Mouse (Mus musculus): Measurements from ENCODE around the gene Cdhr2. TPM values are rescaled to one million over a fixed set of nuclear protein-coding genes. Genes with fewer than 3 reads are reported as not detected.
A peak's percentile ranks its signal among the peaks of the same experiment; 100 is the strongest.

Cdhr2 gene
- polyA plus RNA-seq, 1 experiment from 2014 or later: 3.1 TPM

- peaks cover 38% of the 10 kb centered on the region for H3K36me3 ChIP-seq (ENCODE audit: control insufficient read depth, insufficient read depth, low read length)
- WGBS: 84% methylated on average over 3 of the region's 3 CpGs
- ATAC-seq (ENCODE audit: low FRiP score, low TSS enrichment) (no peak), DNase-seq (ENCODE audit: low spot score) (no peak)
- H3K9ac ChIP-seq (ENCODE audit: low read length): no peak overlapping the region
- H3K4me1 ChIP-seq (replicated peaks; ENCODE audit: control insufficient read depth, insufficient read depth): peaks cover 7% of the 10 kb centered on the region; the same call in 1 of the 2 replicates
- H3K4me2 ChIP-seq (replicated peaks; ENCODE audit: low read depth): no peak overlapping the region
- H3K27me3 ChIP-seq (ENCODE audit: control insufficient read depth, insufficient read depth, low read length): no peaks in the 10 kb centered on the region
- no peaks in the 10 kb centered on the region for H3K9me3 ChIP-seq (ENCODE audit: control insufficient read depth, low read length)
- no peak overlapping the region for H3K4me3 ChIP-seq (ENCODE audit: low read depth, low read length)
- TF ChIP-seq CTCF (IDR thresholded peaks at IDR 0.05; ENCODE audit: low read depth): no peak
- TF ChIP-seq EP300 (optimal IDR thresholded peaks at IDR 0.05): no peak
- H3K27ac ChIP-seq (replicated peaks): no peak overlapping the region
Measured at GRCm38 (mm10) chr13:54684140-54684896, 16.9 kb upstream of the Cdhr2 start.

GRCm38 (mm10) chr13:54685174-54685573 lies 16.1 kb upstream of the Cdhr2 start:
- Histone ChIP-seq H3K4me2 (replicated peaks; ENCODE audit: low read depth) (no peak overlapping the region), H3K9ac (ENCODE audit: low read length) (no peak overlapping the region), H3K36me3 (ENCODE audit: control insufficient read depth, insufficient read depth, low read length) (peaks cover 35% of the 10 kb centered on the region), H3K4me3 (ENCODE audit: low read depth, low read length) (no peak overlapping the region), H3K27me3 (ENCODE audit: control insufficient read depth, insufficient read depth, low read length) (no peaks in the 10 kb centered on the region), H3K9me3 (ENCODE audit: control insufficient read depth, low read length) (no peaks in the 10 kb centered on the region), H3K27ac (replicated peaks) (no peak overlapping the region), H3K4me1 (replicated peaks; ENCODE audit: control insufficient read depth, insufficient read depth) (peaks cover 7% of the 10 kb centered on the region; the same call in 1 of the 2 replicates)
- DNase-seq (ENCODE audit: low spot score) (peak; percentile 59), ATAC-seq (ENCODE audit: low FRiP score, low TSS enrichment) (no peak)
- WGBS: 40% methylated on average over 2 of the region's 2 CpGs
- TF ChIP-seq CTCF (IDR thresholded peaks at IDR 0.05; ENCODE audit: low read depth): peak; percentile 74
- TF ChIP-seq EP300 (optimal IDR thresholded peaks at IDR 0.05): no peak

- 5% methylated on average over 19 of the region's 19 CpGs for WGBS
- peak overlapping the region; percentile 96 for H3K9ac ChIP-seq (ENCODE audit: low read length)
- H3K9me3 ChIP-seq (ENCODE audit: control insufficient read depth, low read length): no peaks in the 10 kb centered on the region
- no peaks in the 10 kb centered on the region for H3K27me3 ChIP-seq (ENCODE audit: control insufficient read depth, insufficient read depth, low read length)
- H3K4me3 ChIP-seq (ENCODE audit: low read depth, low read length): peak overlapping the region; percentile 98
- peak overlapping the region; percentile 99 for H3K27ac ChIP-seq (replicated peaks)
- H3K36me3 ChIP-seq (ENCODE audit: control insufficient read depth, insufficient read depth, low read length): peaks cover 25% of the 10 kb centered on the region
- peak; percentile 48 for DNase-seq (ENCODE audit: low spot score)
- TF ChIP-seq EP300 (optimal IDR thresholded peaks at IDR 0.05) (no peak), CTCF (IDR thresholded peaks at IDR 0.05; ENCODE audit: low read depth) (no peak)
- peaks cover 7% of the 10 kb centered on the region; the same call in 1 of the 2 replicates for H3K4me1 ChIP-seq (replicated peaks; ENCODE audit: control insufficient read depth, insufficient read depth)
- ATAC-seq (ENCODE audit: low FRiP score, low TSS enrichment): no peak
- H3K4me2 ChIP-seq (replicated peaks; ENCODE audit: low read depth): peak overlapping the region; percentile 88
Measured at GRCm38 (mm10) chr13:54686139-54687053, 14.9 kb upstream of the Cdhr2 start.

GRCm38 (mm10) chr13:54687096-54687495 lies 14.2 kb upstream of the Cdhr2 start:
- Histone ChIP-seq H3K9me3 (ENCODE audit: control insufficient read depth, low read length) (no peaks in the 10 kb centered on the region), H3K9ac (ENCODE audit: low read length) (peak overlapping the region; percentile 96), H3K4me2 (replicated peaks; ENCODE audit: low read depth) (peak overlapping the region; percentile 88), H3K4me1 (replicated peaks; ENCODE audit: control insufficient read depth, insufficient read depth) (peaks cover 10% of the 10 kb centered on the region; the same call in 1 of the 2 replicates), H3K27me3 (ENCODE audit: control insufficient read depth, insufficient read depth, low read length) (no peaks in the 10 kb centered on the region), H3K36me3 (ENCODE audit: control insufficient read depth, insufficient read depth, low read length) (peaks cover 18% of the 10 kb centered on the region), H3K4me3 (ENCODE audit: low read depth, low read length) (peak overlapping the region; percentile 98), H3K27ac (replicated peaks) (peak overlapping the region; percentile 99)
- TF ChIP-seq CTCF (IDR thresholded peaks at IDR 0.05; ENCODE audit: low read depth): no peak
- no peak for TF ChIP-seq EP300 (optimal IDR thresholded peaks at IDR 0.05)
- DNase-seq (ENCODE audit: low spot score) (peak; percentile 84), ATAC-seq (ENCODE audit: low FRiP score, low TSS enrichment) (peak; percentile 65)
- WGBS: 1% methylated on average over 28 of the region's 35 CpGs

GRCm38 (mm10) chr13:54687575-54688424 lies 13.5 kb upstream of the Cdhr2 start:
- Histone ChIP-seq H3K9me3 (ENCODE audit: control insufficient read depth, low read length) (no peaks in the 10 kb centered on the region), H3K4me3 (ENCODE audit: low read depth, low read length) (peak overlapping the region; percentile 98), H3K27me3 (ENCODE audit: control insufficient read depth, insufficient read depth, low read length) (no peaks in the 10 kb centered on the region), H3K27ac (replicated peaks) (peak overlapping the region; percentile 99), H3K4me1 (replicated peaks; ENCODE audit: control insufficient read depth, insufficient read depth) (peaks cover 14% of the 10 kb centered on the region), H3K36me3 (ENCODE audit: control insufficient read depth, insufficient read depth, low read length) (peaks cover 13% of the 10 kb centered on the region), H3K4me2 (replicated peaks; ENCODE audit: low read depth) (peak overlapping the region; percentile 88), H3K9ac (ENCODE audit: low read length) (peak overlapping the region; percentile 96)
- ATAC-seq (ENCODE audit: low FRiP score, low TSS enrichment) (peak; percentile 86), DNase-seq (ENCODE audit: low spot score) (peak; percentile 99)
- under 1% methylated on average over 55 of the region's 82 CpGs for WGBS
- TF ChIP-seq CTCF (IDR thresholded peaks at IDR 0.05; ENCODE audit: low read depth): no peak
- TF ChIP-seq EP300 (optimal IDR thresholded peaks at IDR 0.05): no peak

Measured in stomach, postnatal 0 days (tissue).